Mouse (Mus musculus) megakaryocyte, adult 5-6 weeks (primary cell): ENCODE results near the gene Dhtkd1. TPM values are rescaled to one million over a fixed set of nuclear protein-coding genes. Genes with fewer than 3 reads are reported as not detected.
A peak's percentile ranks its signal among the peaks of the same experiment; 100 is the strongest.
"Not testable (repeated sequence)": the region's sequence is repeated elsewhere in the genome, so short reads cannot be mapped to it uniquely, and the experiment has no call there.

ENCODE experiments used
- ATAC-seq: 2 replicates; pipeline ENCODE4 v1.8.0; 2016; ENCODE audit warnings: mild to moderate bottlenecking, inconsistent platforms; ENCODE audit not compliant: poor library complexity, severe bottlenecking
- total RNA-seq, 2 experiments: library from RNA; stranded (forward) in 1 of 2; stranded (reverse) in 1 of 2; fragments of 153-499, 151-499 nt in 1 of 2; fragments of 221-1000, 200-1000 nt in 1 of 2; gene quantifications; 2 replicates each; pipeline versions ENCODE4 v1.2.3 to v1.2.4; 2015 to 2017

Dhtkd1 gene
- total RNA-seq (2015), result 2.0 TPM in 1 of 2 replicates, not detected in the other
- total RNA-seq (2017), result 0.24 TPM in 1 of 2 replicates, not detected in the other

DNA sequence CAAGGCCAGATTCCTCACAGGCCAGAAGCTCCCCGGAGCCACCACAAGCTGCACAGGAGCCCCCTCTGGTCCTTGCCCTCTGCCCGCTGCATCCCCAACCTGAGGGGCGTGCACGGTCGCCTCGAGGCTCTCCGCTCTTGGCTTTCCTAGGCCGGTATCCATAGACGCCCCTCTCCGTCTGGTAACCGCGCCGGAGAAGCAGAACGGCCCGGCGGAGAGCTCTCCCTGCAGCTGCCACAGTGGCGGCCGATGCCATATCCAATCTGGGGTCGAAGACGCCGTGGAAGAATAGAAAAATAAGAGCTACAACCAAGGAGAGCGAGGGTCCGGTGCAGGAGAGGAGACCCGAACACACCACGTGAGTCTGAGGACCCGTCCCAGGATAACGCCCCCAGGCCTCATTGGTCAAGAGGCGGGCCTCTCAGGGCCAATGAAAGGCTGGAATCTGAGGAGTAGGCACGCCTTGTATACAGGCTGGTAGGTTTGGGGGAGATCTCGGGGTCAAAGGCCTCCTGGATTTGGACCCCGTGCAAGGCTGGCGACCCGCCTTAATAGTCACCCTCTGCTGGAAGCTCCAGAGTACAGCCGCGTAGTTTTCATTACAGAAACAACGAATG lies at the start of gene Dhtkd1:
Gene Dhtkd1, minus strand, starts transcription at position 377 of the 617 bp plus-strand sequence.
- ATAC-seq, result peak; percentile 87

- ATAC-seq, result peak; percentile 78
These were observed 34.9 kb upstream of the Dhtkd1 start for GRCm38 (mm10) chr2:5977532-5977931.

DNA sequence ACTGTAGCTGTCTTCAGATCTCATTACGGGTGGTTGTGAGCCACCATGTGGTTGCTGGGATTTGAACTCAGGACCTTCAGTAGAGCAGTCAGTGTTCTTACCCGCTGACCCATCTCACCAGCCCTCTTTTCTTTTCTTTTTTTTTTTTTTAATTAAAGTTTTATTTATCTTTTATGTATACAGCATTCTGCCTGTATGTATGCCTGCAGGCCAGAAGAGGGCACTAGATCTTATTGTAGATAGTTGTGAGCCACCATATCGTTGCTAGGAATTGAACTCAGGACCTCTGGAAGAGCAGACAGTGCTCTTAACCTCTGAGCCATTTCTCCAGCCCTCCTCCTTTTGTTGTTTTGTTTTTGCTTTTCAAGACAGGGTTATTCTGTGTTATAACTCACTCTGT lies 28.0 kb upstream of the Dhtkd1 start:
- ATAC-seq, result not testable (repeated sequence)

DNA sequence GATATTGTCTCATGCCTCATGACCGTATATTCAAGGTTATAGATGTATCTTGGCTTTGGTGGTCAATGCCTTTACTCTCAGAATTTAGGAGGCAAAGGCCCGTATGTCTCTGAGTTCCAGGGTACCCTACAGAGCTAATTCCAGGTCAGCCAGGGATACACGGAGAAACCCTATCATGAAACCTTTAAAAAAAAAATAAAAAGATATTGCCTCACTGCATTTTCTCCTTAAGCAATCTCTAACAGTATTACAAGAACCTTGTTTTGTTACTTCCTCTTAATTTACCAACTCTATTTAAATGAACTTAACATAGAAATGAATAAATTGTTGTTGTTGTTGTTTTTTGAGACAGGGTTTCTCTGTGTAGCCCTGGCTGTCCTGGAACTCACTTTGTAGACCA lies 23.4 kb upstream of the Dhtkd1 start:
- peak; percentile 70 for ATAC-seq

DNA sequence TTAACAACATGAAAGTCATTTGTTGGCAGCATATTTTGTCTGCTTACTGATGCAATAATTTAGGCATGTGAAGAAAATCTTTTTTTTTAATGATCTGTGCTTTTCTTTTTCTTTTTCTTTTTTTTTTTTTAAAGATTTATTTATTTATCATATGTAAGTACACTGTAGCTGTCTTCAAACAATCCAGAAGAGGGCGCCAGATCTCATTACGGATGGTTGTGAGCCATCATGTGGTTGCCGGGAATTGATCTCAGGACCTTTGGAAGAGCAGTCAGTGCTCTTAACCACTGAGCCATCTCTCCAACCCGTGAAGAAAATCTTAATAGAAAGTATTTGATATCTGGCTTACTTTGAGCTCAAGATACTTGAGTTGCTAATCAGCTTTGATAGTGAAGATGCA lies 21.1 kb upstream of the Dhtkd1 start:
- not testable (repeated sequence) for ATAC-seq

DNA sequence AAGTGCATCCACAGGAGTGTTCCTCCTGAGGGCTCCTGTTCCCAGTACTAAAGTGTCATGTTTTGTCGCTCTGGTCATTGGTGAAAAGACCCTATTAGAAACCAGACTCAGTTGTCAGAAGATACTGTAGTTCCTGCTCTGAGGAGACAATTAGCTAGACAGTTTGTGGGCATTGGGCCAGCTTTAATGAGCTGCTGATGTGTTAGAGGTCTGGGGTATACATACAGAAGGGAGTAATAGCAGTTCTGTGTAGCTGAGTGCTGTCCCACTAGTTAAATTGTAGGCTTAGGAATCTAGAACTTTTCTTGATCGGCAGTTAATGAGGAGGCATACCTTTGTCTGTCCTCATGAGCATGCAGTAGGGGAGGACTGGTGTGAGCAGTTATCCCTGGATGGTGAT lies 19.7 kb upstream of the Dhtkd1 start:
- no peak for ATAC-seq

DNA sequence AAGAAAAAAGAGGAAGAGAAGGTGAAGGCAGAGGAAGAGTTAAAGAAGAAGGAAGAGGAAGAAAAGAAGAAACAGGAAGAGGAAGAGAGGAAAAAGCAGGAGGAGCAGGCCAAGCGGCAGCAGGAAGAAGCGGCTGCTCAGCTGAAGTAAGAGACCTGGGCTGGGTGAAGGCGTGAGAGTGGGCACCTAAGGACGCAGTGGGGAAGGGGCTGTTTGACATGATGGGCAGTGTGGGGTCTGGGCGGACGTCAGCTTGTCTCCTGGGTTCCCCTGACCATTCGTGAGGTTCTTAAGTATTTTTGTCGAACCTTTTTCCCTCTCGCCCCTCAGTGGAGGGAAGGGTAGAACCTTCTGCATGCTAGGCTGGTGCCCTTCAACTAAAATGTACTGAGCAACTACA lies 15.1 kb upstream of the Dhtkd1 start:
- ATAC-seq, result no peak

DNA sequence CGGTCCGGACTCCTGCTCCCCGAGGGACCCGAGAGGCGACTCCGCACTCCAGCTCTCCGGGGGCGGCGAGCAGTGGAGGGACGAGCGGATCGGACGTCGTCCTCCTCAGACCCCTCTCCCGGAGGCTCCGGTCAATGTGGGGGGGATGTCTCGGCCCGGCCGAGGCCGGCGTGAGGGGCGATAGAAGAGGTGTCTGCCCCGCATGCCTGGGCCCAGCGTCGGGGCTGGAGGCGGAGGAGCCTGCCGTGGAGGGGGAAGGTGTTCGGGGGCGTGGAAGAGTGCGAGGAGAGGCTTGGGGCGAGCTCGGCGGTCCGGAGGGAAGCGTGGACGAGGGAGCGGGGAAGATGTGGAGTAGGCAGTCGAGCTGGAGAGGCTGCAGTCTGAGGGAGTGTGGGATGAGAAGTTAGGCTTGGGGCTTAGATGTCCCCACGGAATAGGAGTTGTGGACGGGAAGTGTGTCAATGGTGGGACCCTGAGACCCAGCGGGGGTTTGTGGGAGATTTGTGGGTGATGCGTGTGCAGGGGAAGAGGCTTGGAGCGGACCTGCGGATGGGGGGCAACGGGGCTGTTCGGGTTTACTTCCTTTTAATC lies 9.1 kb upstream of the Dhtkd1 start:
- peak; percentile 65 for ATAC-seq

DNA sequence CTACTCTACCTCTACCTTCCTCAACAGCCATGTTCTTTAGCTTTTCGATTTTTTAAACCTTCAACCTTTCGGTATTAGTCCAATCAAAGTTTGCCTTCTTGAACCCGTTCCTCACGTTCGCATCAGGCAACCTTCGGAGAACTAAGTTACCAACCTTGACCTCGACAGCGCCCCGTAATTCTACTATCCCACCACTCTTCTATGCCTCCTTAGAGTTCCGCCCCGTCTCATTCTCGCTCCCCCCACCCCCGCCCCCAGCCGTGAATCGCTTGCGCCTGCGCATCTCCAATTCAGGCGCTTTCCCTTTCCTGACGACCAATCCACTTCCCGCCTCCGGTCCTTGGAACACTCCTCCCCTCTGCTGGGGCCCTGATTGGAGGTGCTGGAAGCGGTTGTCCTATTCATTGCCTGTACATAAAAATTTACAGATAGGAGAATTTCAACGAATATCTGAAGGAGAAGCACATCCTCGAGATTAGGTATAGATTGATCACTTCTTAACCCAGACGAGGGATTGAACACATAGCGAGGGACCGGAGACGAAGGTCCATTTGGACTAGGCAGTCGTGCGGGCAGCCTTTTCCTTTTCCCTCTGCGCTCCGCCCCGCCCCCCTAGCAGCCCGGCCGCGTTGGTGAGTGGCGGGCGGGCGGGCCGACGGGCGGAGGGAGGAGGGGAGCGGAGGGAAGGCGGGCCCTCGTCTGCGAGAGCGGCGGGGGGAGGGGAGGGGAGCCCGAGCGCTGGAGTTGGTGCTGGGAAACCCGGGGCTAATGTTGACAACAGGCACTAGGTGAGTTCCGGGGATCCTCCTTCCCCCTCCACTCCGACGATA lies 8.4 kb upstream of the Dhtkd1 start, which contains the start of gene Upf2:
Gene Upf2, plus strand, starts transcription at position 704 of the 830 bp plus-strand sequence.
- peak; percentile 92 for ATAC-seq

- no peak for ATAC-seq
These were observed 7.7 kb upstream of the Dhtkd1 start for GRCm38 (mm10) chr2:5950305-5950704.

GRCm38 (mm10) chr2:5949821-5950220 lies 7.2 kb upstream of the Dhtkd1 start:
- not testable (repeated sequence) for ATAC-seq

DNA sequence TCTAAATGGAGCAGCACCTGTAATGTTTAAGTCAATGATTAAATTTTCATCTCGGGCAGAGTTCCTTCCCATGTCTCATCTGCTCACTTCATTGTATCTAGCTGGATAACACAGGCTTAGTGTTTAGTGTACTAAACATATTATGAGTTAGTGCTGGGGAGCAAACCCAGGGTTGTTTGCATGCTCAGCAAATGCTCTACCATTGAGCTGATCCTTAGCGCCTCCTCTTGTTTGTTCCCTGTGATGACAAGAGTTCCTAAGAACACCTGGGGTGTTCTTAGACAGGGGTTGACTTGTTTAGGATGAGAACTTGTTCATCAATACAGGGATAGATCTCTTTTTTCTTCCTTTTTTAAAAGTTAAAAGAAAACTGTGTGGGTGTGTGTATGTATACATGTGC lies 6.4 kb upstream of the Dhtkd1 start:
- ATAC-seq, result no peak

GRCm38 (mm10) chr2:5946876-5947275 lies 4.3 kb upstream of the Dhtkd1 start:
- no peak for ATAC-seq

DNA sequence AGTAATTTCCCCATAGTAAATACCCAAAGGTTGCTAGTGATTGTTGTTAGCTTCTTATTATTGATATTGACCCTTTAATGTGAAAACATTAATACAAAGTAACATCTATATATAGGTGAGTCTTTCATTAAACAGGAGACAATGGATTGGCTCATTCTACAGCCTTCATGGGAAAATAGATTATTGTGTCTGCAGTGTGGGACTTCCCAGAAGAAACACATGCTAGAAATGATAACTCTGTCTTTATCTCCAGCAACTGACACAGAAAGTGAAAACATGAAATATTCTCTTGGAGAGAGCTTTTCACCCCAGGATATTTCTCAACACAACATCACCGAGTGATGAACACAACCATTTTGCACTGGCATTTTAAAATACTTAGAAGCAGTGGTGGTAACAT lies 3.0 kb upstream of the Dhtkd1 start:
- ATAC-seq, result no peak

GRCm38 (mm10) chr2:5943071-5943470 lies 479 bp upstream of the Dhtkd1 start:
- ATAC-seq, result no peak

DNA sequence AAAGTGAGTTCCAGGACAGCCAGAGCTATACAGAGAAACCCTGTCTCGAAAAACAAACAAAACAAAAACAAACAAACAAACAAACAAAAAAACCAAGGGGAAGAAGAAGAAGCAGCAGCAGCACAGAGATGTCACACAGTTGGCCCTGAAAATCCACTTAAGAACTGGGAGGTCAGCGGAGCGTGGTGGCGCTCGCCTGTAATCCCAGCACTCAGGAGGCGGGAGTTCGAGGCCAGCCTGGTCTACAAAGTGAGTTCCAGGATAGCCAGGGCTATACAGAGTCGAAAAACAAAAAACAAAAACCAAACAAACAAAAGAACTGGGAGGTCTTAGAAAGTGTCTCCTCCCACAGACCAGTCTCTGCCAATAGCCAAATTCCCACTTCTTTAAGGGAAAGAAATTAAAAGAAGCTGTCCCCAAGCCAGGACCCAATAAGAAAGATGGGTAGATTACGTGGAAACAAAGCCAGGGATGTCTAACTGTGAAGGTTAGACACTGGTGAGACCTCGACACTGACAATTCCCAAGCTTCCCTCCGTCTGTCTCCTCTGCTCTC lies 654 bp downstream of the Dhtkd1 start:
- ATAC-seq, result no peak; the same call in 1 of the 2 replicates

DNA sequence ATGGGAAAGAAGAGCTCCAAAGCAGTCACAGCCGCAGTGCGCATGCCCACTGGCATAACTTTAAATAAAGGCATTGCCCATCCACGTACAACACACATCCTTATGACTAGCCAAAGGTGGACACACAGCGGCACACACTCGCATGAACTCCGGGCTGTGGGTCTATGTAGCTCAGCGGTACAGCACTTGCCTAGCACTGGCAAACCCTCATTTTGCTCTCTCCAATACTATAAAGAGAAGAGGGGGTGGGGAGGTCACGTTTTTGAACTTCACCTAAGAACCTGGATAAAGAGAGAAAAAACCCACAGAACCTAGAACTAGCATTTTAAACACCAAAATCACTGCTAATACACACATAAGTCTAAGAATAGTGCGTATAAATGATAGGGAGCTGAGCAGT lies 1.7 kb downstream of the Dhtkd1 start:
- ATAC-seq, result no peak

- ATAC-seq, result no peak
These were observed 2.7 kb downstream of the Dhtkd1 start for GRCm38 (mm10) chr2:5939911-5940310.

DNA sequence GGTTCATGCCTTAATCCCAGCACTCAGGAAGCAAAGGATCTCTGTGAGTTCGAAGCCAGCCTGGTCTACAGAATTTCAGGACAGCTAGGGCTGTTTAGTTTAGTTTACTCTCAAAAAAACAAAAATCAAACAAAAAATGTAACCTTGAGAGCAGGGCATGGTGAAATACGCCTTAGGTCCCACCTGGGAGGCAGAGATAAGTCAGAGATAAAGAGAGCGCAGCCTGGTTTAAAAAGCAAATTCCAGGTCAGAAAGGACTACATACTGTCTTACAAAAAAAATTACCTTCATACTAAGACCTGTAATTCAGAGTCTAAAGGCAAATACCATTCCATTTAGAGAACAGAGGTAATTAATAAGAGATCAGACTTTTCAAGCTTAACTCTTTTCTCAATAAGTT lies 3.3 kb downstream of the Dhtkd1 start:
- no peak for ATAC-seq

DNA sequence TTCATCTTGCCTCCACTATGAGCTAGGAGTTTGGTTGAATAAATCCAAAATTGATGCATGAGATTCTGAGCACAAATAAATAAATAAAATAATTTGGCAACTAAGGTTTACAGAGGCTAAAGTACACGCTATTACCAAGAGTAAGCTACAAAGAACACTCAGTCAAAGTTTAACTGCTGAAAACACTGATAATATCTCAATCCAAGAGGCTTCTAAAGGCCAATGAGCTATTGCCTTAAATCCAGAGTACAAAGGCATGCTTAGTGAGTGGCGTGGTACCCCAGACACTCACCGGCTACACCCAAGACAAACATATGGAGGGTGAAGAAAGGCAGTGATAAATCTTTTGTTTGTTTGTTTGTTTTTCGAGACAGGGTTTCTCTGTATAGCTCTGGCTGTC lies 6.0 kb downstream of the Dhtkd1 start:
- no peak for ATAC-seq

DNA sequence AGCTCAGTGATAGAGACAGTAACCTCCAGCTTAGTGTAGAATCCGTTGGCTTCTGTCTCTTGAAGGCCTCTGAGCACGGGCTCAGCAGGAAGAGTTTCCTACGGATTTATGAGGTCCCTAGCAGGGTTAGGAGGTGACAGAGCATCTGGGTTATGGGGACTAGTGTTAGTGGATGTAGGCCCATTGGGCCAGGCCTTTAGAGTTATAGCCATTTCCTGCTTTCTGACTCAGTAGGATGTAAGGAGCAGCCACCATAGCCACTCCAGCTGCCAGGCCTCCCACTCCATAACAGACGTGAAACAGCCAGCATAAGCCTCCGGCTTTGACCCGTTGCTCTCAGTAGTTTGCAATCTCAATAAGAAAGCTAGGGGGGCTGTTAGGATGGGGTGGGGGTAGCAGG lies 6.5 kb downstream of the Dhtkd1 start:
- ATAC-seq, result no peak
